Mouse (Mus musculus) adrenal gland, postnatal 10 days (tissue): ENCODE measurements around the gene Ssbp2. TPM values are rescaled to one million over a fixed set of nuclear protein-coding genes. Genes with fewer than 3 reads are reported as not detected.

Source experiments
- DNase-seq: peaks from one replicate; pipeline ENCODE4 v3.0.0; 2021; ENCODE audit warnings: mixed read lengths
- total RNA-seq, 2 experiments: library from RNA; stranded (reverse); gene quantifications; 2 replicates each; pipeline ENCODE4 v1.2.3; 2021

Ssbp2 gene
- total RNA-seq, 2 experiments from 2014 or later = 34.4 to 41.0 TPM

GRCm38 (mm10) chr13:91461711-91462351 is 1.7 kb downstream of the Ssbp2 start:
- peak; percentile 61 for DNase-seq

GRCm38 (mm10) chr13:91462395-91462794 is 2.3 kb downstream of the Ssbp2 start:
- peak; percentile 12 for DNase-seq

- peak; percentile 23 for DNase-seq
These were observed 2.9 kb downstream of the Ssbp2 start for GRCm38 (mm10) chr13:91462893-91463481.

- no peak for DNase-seq
These were observed 5.1 kb downstream of the Ssbp2 start for GRCm38 (mm10) chr13:91465002-91465715.

- DNase-seq = peak; percentile 64
These were observed 11.5 kb downstream of the Ssbp2 start for GRCm38 (mm10) chr13:91471566-91471965.

GRCm38 (mm10) chr13:91471980-91472379 is 11.9 kb downstream of the Ssbp2 start:
- no peak for DNase-seq

- DNase-seq = no peak
These were observed 13.4 kb downstream of the Ssbp2 start for GRCm38 (mm10) chr13:91473527-91473926.

- no peak for DNase-seq
These were observed 13.9 kb downstream of the Ssbp2 start for GRCm38 (mm10) chr13:91474027-91474426.

- no peak for DNase-seq
These were observed 15.8 kb downstream of the Ssbp2 start for GRCm38 (mm10) chr13:91475888-91476287.

GRCm38 (mm10) chr13:91476596-91477100 is 16.6 kb downstream of the Ssbp2 start:
- no peak for DNase-seq

- peak; percentile 73 for DNase-seq
These were observed 17.9 kb downstream of the Ssbp2 start for GRCm38 (mm10) chr13:91478011-91478410.

GRCm38 (mm10) chr13:91484303-91484702 is 24.2 kb downstream of the Ssbp2 start:
- DNase-seq = no peak

GRCm38 (mm10) chr13:91492133-91492532 is 32.0 kb downstream of the Ssbp2 start:
- DNase-seq = no peak

- no peak for DNase-seq
These were observed 37.0 kb downstream of the Ssbp2 start for GRCm38 (mm10) chr13:91497055-91497454.

GRCm38 (mm10) chr13:91501735-91502134 is 41.7 kb downstream of the Ssbp2 start:
- DNase-seq = no peak

GRCm38 (mm10) chr13:91502642-91503373 is 42.7 kb downstream of the Ssbp2 start:
- DNase-seq = no peak

GRCm38 (mm10) chr13:91508991-91509390 is 48.9 kb downstream of the Ssbp2 start:
- no peak for DNase-seq

- DNase-seq = no peak
These were observed 49.4 kb downstream of the Ssbp2 start for GRCm38 (mm10) chr13:91509467-91509866.

- DNase-seq = no peak
These were observed 54.9 kb downstream of the Ssbp2 start for GRCm38 (mm10) chr13:91514979-91515378.

GRCm38 (mm10) chr13:91520073-91520750 is 60.1 kb downstream of the Ssbp2 start:
- no peak for DNase-seq

- no peak for DNase-seq
These were observed 60.9 kb downstream of the Ssbp2 start for GRCm38 (mm10) chr13:91520968-91521367.

- no peak for DNase-seq
These were observed 66.0 kb downstream of the Ssbp2 start for GRCm38 (mm10) chr13:91526058-91526457.
